8 mouse cellular contexts compared by ENCODE assay signal in genomic region chr1:157506995-157507595, GRCm38 (mm10). TPM values are rescaled to one million over a fixed set of nuclear protein-coding genes. Genes with fewer than 3 reads are reported as not detected.
A peak's percentile ranks its signal among the peaks of the same experiment; 100 is the strongest.
DNase-seq lines count a peak whose midpoint lies in the region; ATAC-seq and TF ChIP-seq lines count a peak whose summit lies in the region.

No protein-coding gene starts in this region.

- ATAC-seq in stomach, embryonic 14.5 days (ENCODE audit: insufficient number of reproducible peaks, insufficient read depth, low FRiP score, low read depth) = no peak

- no peak for TF ChIP-seq CTCF in C2C12 (IDR thresholded peaks at IDR 0.05; ENCODE audit: control insufficient read depth, insufficient read depth, insufficient read length)

- peak; percentile 20 for DNase-seq in gastrocnemius, postnatal 14 days
- no peak for DNase-seq in gastrocnemius, adult 8-10 months (ENCODE audit: low spot score in 2 of 2)
- DNase-seq in embryonic facial prominence, embryonic 10.5 days (ENCODE audit: low spot score) = no peak
- peak; percentile 9 to 14 for DNase-seq in kidney, adult 8-10 months
- DNase-seq in cerebellum, postnatal 25 days = no peak
- no peak for DNase-seq in ovary, postnatal 10 days (ENCODE audit: low spot score)

- H3K79me3 ChIP-seq in C2C12 (ENCODE audit: low read depth) = no peaks in the 10 kb centered on the region

- H3K4me1 ChIP-seq in embryonic facial prominence, embryonic 10.5 days = peaks cover 18% of the 10 kb centered on the region
- H3K4me1 ChIP-seq in stomach, embryonic 14.5 days (ENCODE audit: control insufficient read depth, insufficient read depth, low read length) = 0 out of 2 replicates have a peak, but pooled peaks cover 6% of the 10 kb centered on the region

- no peaks in the 10 kb centered on the region for H3K27me3 ChIP-seq in C2C12 (ENCODE audit: control insufficient read depth, insufficient read depth, insufficient read length)
- H3K27me3 ChIP-seq in embryonic facial prominence, embryonic 10.5 days (replicated peaks; ENCODE audit: low read depth, poor library complexity, severe bottlenecking) = no peaks in the 10 kb centered on the region; the same call in 1 of the 2 replicates
- no peaks in the 10 kb centered on the region for H3K27me3 ChIP-seq in stomach, embryonic 14.5 days (ENCODE audit: control insufficient read depth, insufficient read depth, low read length)

- intact Hi-C loops in gastrocnemius, postnatal 14 days (cut with DNase I; ENCODE audit: low total_unique reads) = no loop called here

- H3K4me2 ChIP-seq in stomach, embryonic 14.5 days (replicated peaks; ENCODE audit: low read depth, low read length) = peak overlapping the region; percentile 6

- 55% methylated on average over 4 of the region's 4 CpGs for WGBS in embryonic facial prominence, embryonic 10.5 days
- 36% methylated on average over 4 of the region's 4 CpGs for WGBS in stomach, embryonic 14.5 days

- no peak overlapping the region for H3K4me3 ChIP-seq in C2C12 (ENCODE audit: insufficient read depth, poor library complexity, severe bottlenecking)
- H3K4me3 ChIP-seq in embryonic facial prominence, embryonic 10.5 days = no peak overlapping the region
- H3K4me3 ChIP-seq in stomach, embryonic 14.5 days (ENCODE audit: low read depth, low read length) = no peak overlapping the region

- no peaks in the 10 kb centered on the region for H3K9me3 ChIP-seq in embryonic facial prominence, embryonic 10.5 days
- no peaks in the 10 kb centered on the region for H3K9me3 ChIP-seq in stomach, embryonic 14.5 days (ENCODE audit: control insufficient read depth, low read depth, low read length)

- 0 out of 2 replicates have a peak overlapping the region, but pooled peaks have one; percentile 6 for H3K27ac ChIP-seq in embryonic facial prominence, embryonic 10.5 days (replicated peaks)
- peak overlapping the region; percentile 33; the same call in 1 of the 2 replicates for H3K27ac ChIP-seq in stomach, embryonic 14.5 days (ENCODE audit: low read length)

- H3ac ChIP-seq in C2C12 (ENCODE audit: control insufficient read depth, insufficient read length, low read depth) = peak overlapping the region; percentile 54

- no peaks in the 10 kb centered on the region for H3K79me2 ChIP-seq in C2C12 (ENCODE audit: control insufficient read depth, insufficient read depth)

- no peak overlapping the region for H3K9ac ChIP-seq in stomach, embryonic 14.5 days (replicated peaks; ENCODE audit: low read depth, low read length)

- no peaks in the 10 kb centered on the region for H3K36me3 ChIP-seq in C2C12 (ENCODE audit: control insufficient read depth, insufficient read depth)
- no peaks in the 10 kb centered on the region for H3K36me3 ChIP-seq in embryonic facial prominence, embryonic 10.5 days (replicated peaks)
- no peaks in the 10 kb centered on the region for H3K36me3 ChIP-seq in stomach, embryonic 14.5 days (ENCODE audit: control insufficient read depth, insufficient read depth, low read length)

TF ChIP-seq in C2C12, 6 proteins besides CTCF, POLR2A, EP300 and RAD21:
- TF ChIP-seq CEBPB (IDR thresholded peaks at IDR 0.05; ENCODE audit: low read depth) (no peak), MYOG (IDR thresholded peaks at IDR 0.05; ENCODE audit: control insufficient read depth, extremely low read depth, insufficient read length) (no peak), MAX (IDR thresholded peaks at IDR 0.05) (no peak), FOSL1 (IDR thresholded peaks at IDR 0.05; ENCODE audit: insufficient read depth, low read length, poor library complexity, severe bottlenecking) (no peak), MYOD1 (IDR thresholded peaks at IDR 0.05; ENCODE audit: control insufficient read depth, insufficient read length, low read depth) (no peak), USF1 (IDR thresholded peaks at IDR 0.05; ENCODE audit: low read depth) (no peak)

RNA-seq across cellular contexts. Expression of gene Sec16b, which starts 0.6 kb away (rescaled TPM):
- total RNA-seq in gastrocnemius, postnatal 14 days (2021) = 1 to 10 TPM; 2.3 to 2.4 TPM
- under 1 TPM; 0.29 to 0.79 (median 0.44) TPM for total RNA-seq in gastrocnemius, adult 8-10 months (2022)
- 2.8 TPM for polyA plus RNA-seq in C2C12 (2012; fragmentation: generic; extraction: Trizol)
- polyA plus RNA-seq in embryonic facial prominence, embryonic 10.5 days (2016; fragmentation: Nextera tagmentation; extraction: Ambion mirVana) = 0.67 and 0.82 TPM in 2 replicates
- 6.7 and 7.9 TPM in 2 replicates for polyA plus RNA-seq in stomach, embryonic 14.5 days (2014; fragmentation: Nextera tagmentation; extraction: Ambion mirVana)

RNA-seq across cellular contexts. Expression of gene Cryzl2, which starts 48.7 kb away (rescaled TPM):
- total RNA-seq in gastrocnemius, postnatal 14 days (2021) = 1 to 10 TPM; 2.7 to 3.1 TPM
- under 1 TPM; 0.36 to 0.88 (median 0.70) TPM for total RNA-seq in gastrocnemius, adult 8-10 months (2022)
- polyA plus RNA-seq in C2C12 (2012; fragmentation: generic; extraction: Trizol) = 0.09 TPM
- 5.4 and 8.1 TPM in 2 replicates for polyA plus RNA-seq in embryonic facial prominence, embryonic 10.5 days (2016; fragmentation: Nextera tagmentation; extraction: Ambion mirVana)
- polyA plus RNA-seq in stomach, embryonic 14.5 days (2014; fragmentation: Nextera tagmentation; extraction: Ambion mirVana) = 14.8 TPM in 2 replicates

Comparison
In these comparisons a context has a peak if more than half of its experiments do, and no peak if none do; other contexts are left out.
1. DNase-seq: peak in gastrocnemius, postnatal 14 days (single experiment) and kidney, adult 8-10 months (2 of 2); none in gastrocnemius, adult 8-10 months (0 of 2), embryonic facial prominence, embryonic 10.5 days (single experiment), cerebellum, postnatal 25 days (0 of 2) and ovary, postnatal 10 days (single experiment).